Mouse (Mus musculus): ENCODE measurements around the gene Atp6v0a2. TPM values are rescaled to one million over a fixed set of nuclear protein-coding genes. Genes with fewer than 3 reads are reported as not detected.

Atp6v0a2 gene
- total RNA-seq, 1 experiment, result 24.5 TPM

DNA sequence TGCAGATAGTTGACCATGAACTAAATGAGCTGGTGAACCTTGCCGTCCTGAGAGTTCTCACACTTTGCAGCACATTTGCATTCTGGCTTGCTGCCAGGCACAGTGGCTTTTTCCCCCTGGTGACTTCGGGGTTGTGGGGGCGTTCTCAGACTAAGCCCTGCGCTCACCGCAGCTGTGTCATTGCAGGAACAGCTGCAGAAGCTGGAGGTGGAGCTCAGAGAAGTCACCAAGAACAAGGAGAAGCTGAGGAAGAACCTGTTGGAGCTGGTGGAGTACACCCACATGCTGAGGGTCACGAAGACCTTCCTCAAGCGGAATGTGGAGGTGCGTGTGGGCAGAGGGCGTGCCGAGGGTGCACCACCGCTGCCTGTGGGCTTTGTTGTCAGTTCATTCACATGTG lies 8.9 kb downstream of the Atp6v0a2 start:
- in situ Hi-C loops (cut with MboI; ENCODE audit: low sequenced_read_pairs in 2 of 2, unreplicated experiment in 2 of 2), result no loop called here

DNA sequence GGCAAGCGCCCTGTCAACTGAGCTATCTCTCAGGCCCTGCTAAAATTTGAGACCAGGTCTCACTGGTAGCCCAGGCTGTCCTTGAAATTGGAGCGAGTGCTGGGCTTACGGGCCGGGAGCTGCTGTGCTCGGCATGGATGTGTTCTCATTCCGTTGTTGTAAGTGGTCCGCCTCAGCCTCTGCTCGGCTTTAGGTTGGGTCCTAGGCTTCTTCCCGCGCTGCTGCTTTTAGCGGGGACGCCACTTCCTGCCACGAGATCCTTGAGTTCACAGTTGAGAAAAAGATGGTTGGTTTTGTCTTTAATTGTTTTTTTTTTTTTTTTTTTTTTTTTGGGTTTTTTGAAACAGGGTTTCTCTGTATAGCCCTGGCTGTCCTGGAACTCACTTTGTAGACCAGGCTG lies 9.5 kb downstream of the Atp6v0a2 start:
- no peak for TF ChIP-seq HCFC1 (IDR thresholded peaks at IDR 0.05; ENCODE audit: borderline replicate concordance, insufficient read depth, low read length)
- no peak for TF ChIP-seq ZC3H11A (IDR thresholded peaks at IDR 0.05; ENCODE audit: borderline replicate concordance, low read depth, low read length)
- TF ChIP-seq ZNF384 (IDR thresholded peaks at IDR 0.05; ENCODE audit: low read depth, low read length), result no peak
- no peak for TF ChIP-seq MAFK (IDR thresholded peaks at IDR 0.05; ENCODE audit: insufficient read depth, low read depth, low read length)
- no peak for TF ChIP-seq CHD2 (IDR thresholded peaks at IDR 0.05; ENCODE audit: low read depth, low read length)
- Histone ChIP-seq H3K4me1 (ENCODE audit: control insufficient read depth in 2 of 2, insufficient read depth in 2 of 2, low read length in 2 of 2, poor library complexity in 1 of 2) (no peaks in the 10 kb centered on the region), H3K27ac (ENCODE audit: insufficient read depth, low read depth, low read length, poor library complexity, severe bottlenecking) (no peak overlapping the region), H3K9ac (ENCODE audit: insufficient read depth, low read depth, low read length, poor library complexity, severe bottlenecking) (no peak overlapping the region), H3K9me3 (ENCODE audit: control insufficient read depth, insufficient read depth, low read depth, low read length) (no peaks in the 10 kb centered on the region), H3K4me3 (ENCODE audit: insufficient read depth in 1 of 2, low read depth in 1 of 2, low read length in 2 of 2, poor library complexity in 1 of 2, severe bottlenecking in 1 of 2) (no peak overlapping the region), H3K36me3 (ENCODE audit: control insufficient read depth, insufficient read depth, low read length, poor library complexity, severe bottlenecking) (peaks cover 27% of the 10 kb centered on the region; the same call in 1 of the 2 replicates)
- in situ Hi-C loops (cut with MboI; ENCODE audit: low sequenced_read_pairs in 2 of 2, unreplicated experiment in 2 of 2), result no loop called here
- no peak for DNase-seq (ENCODE audit: low read depth, low spot score)

More for the DNA sequence above, 8.9 kb downstream of the Atp6v0a2 start:
- H3K36me3 ChIP-seq (ENCODE audit: control insufficient read depth, insufficient read depth, low read length, poor library complexity, severe bottlenecking), result peaks cover 27% of the 10 kb centered on the region; the same call in 1 of the 2 replicates
- no peak overlapping the region for H3K27ac ChIP-seq (ENCODE audit: insufficient read depth, low read depth, low read length, poor library complexity, severe bottlenecking)
- H3K4me3 ChIP-seq (ENCODE audit: insufficient read depth in 1 of 2, low read depth in 1 of 2, low read length in 2 of 2, poor library complexity in 1 of 2, severe bottlenecking in 1 of 2), result no peak overlapping the region
- TF ChIP-seq ZC3H11A (IDR thresholded peaks at IDR 0.05; ENCODE audit: borderline replicate concordance, low read depth, low read length) (no peak), CHD2 (IDR thresholded peaks at IDR 0.05; ENCODE audit: low read depth, low read length) (no peak), HCFC1 (IDR thresholded peaks at IDR 0.05; ENCODE audit: borderline replicate concordance, insufficient read depth, low read length) (no peak), MAFK (IDR thresholded peaks at IDR 0.05; ENCODE audit: insufficient read depth, low read depth, low read length) (no peak), ZNF384 (IDR thresholded peaks at IDR 0.05; ENCODE audit: low read depth, low read length) (no peak)
- H3K4me1 ChIP-seq (ENCODE audit: control insufficient read depth in 2 of 2, insufficient read depth in 2 of 2, low read length in 2 of 2, poor library complexity in 1 of 2), result no peaks in the 10 kb centered on the region
- H3K9me3 ChIP-seq (ENCODE audit: control insufficient read depth, insufficient read depth, low read depth, low read length), result no peaks in the 10 kb centered on the region
- no peak for DNase-seq (ENCODE audit: low read depth, low spot score)
- no peak overlapping the region for H3K9ac ChIP-seq (ENCODE audit: insufficient read depth, low read depth, low read length, poor library complexity, severe bottlenecking)

DNA sequence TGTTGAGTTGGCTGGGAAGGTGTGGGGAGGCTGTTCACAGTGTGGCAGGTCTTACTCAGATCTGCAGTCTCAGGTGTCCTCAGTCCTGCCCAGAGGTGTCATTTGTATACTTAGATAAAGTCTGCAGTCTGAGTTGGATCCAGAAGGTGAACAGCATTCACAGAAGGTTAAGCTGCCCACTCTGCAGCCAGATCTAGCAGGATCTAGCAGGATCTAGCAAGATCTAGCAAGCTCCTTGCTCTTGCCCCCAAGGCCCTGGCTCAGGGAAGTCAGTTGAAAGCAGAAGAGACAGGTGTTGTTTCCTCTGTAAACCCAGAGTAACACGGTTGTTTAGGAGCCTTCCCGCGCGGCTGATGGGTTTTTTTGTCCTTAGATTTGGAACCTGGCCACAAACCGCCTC lies 85.4 kb downstream of the Atp6v0a2 start:
- in situ Hi-C loops (cut with MboI; ENCODE audit: low sequenced_read_pairs in 2 of 2, unreplicated experiment in 2 of 2), result no loop called here
- no peak for TF ChIP-seq ZNF384 (IDR thresholded peaks at IDR 0.05; ENCODE audit: low read depth, low read length)
- Histone ChIP-seq H3K27ac (ENCODE audit: insufficient read depth, low read depth, low read length, poor library complexity, severe bottlenecking) (no peak overlapping the region), H3K9me3 (ENCODE audit: control insufficient read depth, insufficient read depth, low read depth, low read length) (no peaks in the 10 kb centered on the region), H3K4me1 (ENCODE audit: control insufficient read depth in 2 of 2, insufficient read depth in 2 of 2, low read length in 2 of 2, poor library complexity in 1 of 2) (no peaks in the 10 kb centered on the region; a peak in 1 of 4 replicates), H3K9ac (ENCODE audit: insufficient read depth, low read depth, low read length, poor library complexity, severe bottlenecking) (no peak overlapping the region), H3K4me3 (ENCODE audit: insufficient read depth in 1 of 2, low read depth in 1 of 2, low read length in 2 of 2, poor library complexity in 1 of 2, severe bottlenecking in 1 of 2) (no peak overlapping the region), H3K36me3 (ENCODE audit: control insufficient read depth, insufficient read depth, low read length, poor library complexity, severe bottlenecking) (peaks cover 20% of the 10 kb centered on the region; the same call in 1 of the 2 replicates)
- DNase-seq (ENCODE audit: low read depth, low spot score), result no peak

DNA sequence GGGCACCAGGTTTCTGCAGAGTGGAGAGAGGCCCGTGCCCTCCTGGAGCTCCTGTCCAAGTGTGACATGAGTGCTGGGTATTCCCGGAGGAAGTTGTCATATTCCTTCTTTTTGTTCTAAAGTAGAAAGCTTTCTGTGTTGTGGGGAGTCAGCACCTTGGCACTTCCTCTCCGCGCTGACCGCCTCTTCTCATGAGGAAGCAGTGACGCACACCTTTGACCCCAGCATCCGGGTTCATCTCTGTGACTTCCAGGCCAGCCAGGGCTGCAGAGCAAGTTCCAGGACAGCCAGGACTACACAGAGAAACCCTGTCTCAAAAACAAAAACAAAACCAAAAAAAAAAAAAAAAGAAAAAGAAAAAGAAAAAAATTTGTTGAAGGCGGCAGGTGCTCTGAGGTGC lies 86.8 kb downstream of the Atp6v0a2 start:
- H3K9ac ChIP-seq (ENCODE audit: insufficient read depth, low read depth, low read length, poor library complexity, severe bottlenecking), result no peak overlapping the region

DNA sequence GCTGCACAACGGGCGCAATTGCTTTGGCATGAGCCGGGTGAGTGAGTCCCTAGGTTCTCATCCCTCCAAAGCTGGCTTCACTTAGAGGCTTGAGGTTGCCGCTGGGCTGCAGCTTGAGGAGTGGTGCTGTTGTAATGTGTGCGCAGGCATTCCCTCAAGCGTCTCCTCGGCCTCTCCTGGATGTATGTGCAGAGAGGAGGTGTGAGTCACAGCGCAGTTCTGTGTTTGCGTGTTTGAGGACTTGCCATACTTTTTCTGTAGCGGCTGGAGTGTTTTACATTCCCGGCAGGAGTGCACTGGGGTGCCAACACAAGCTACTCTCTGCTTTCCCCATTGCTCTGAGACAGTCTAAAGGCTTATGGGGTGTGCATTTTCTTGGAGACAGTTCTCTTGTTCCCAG lies 89.6 kb downstream of the Atp6v0a2 start:
- in situ Hi-C loops (cut with MboI; ENCODE audit: low sequenced_read_pairs in 2 of 2, unreplicated experiment in 2 of 2), result no loop called here
- Histone ChIP-seq H3K36me3 (ENCODE audit: control insufficient read depth, insufficient read depth, low read length, poor library complexity, severe bottlenecking) (peaks cover 27% of the 10 kb centered on the region; the same call in 1 of the 2 replicates), H3K9ac (ENCODE audit: insufficient read depth, low read depth, low read length, poor library complexity, severe bottlenecking) (no peak overlapping the region), H3K4me1 (ENCODE audit: control insufficient read depth in 2 of 2, insufficient read depth in 2 of 2, low read length in 2 of 2, poor library complexity in 1 of 2) (no peaks in the 10 kb centered on the region), H3K9me3 (ENCODE audit: control insufficient read depth, insufficient read depth, low read depth, low read length) (no peaks in the 10 kb centered on the region), H3K4me3 (ENCODE audit: insufficient read depth in 1 of 2, low read depth in 1 of 2, low read length in 2 of 2, poor library complexity in 1 of 2, severe bottlenecking in 1 of 2) (no peak overlapping the region), H3K27ac (ENCODE audit: insufficient read depth, low read depth, low read length, poor library complexity, severe bottlenecking) (no peak overlapping the region)
- TF ChIP-seq HCFC1 (IDR thresholded peaks at IDR 0.05; ENCODE audit: borderline replicate concordance, insufficient read depth, low read length) (no peak), ZC3H11A (IDR thresholded peaks at IDR 0.05; ENCODE audit: borderline replicate concordance, low read depth, low read length) (no peak), ZNF384 (IDR thresholded peaks at IDR 0.05; ENCODE audit: low read depth, low read length) (no peak), CHD2 (IDR thresholded peaks at IDR 0.05; ENCODE audit: low read depth, low read length) (no peak), MAFK (IDR thresholded peaks at IDR 0.05; ENCODE audit: insufficient read depth, low read depth, low read length) (no peak)
- DNase-seq (ENCODE audit: low read depth, low spot score), result no peak

More for the DNA sequence above, 86.8 kb downstream of the Atp6v0a2 start:
- Histone ChIP-seq H3K36me3 (ENCODE audit: control insufficient read depth, insufficient read depth, low read length, poor library complexity, severe bottlenecking) (peaks cover 30% of the 10 kb centered on the region; the same call in 1 of the 2 replicates), H3K27ac (ENCODE audit: insufficient read depth, low read depth, low read length, poor library complexity, severe bottlenecking) (no peak overlapping the region), H3K4me1 (ENCODE audit: control insufficient read depth in 2 of 2, insufficient read depth in 2 of 2, low read length in 2 of 2, poor library complexity in 1 of 2) (no peaks in the 10 kb centered on the region; a peak in 1 of 4 replicates), H3K9me3 (ENCODE audit: control insufficient read depth, insufficient read depth, low read depth, low read length) (no peaks in the 10 kb centered on the region), H3K4me3 (ENCODE audit: insufficient read depth in 1 of 2, low read depth in 1 of 2, low read length in 2 of 2, poor library complexity in 1 of 2, severe bottlenecking in 1 of 2) (no peak overlapping the region)
- no peak for DNase-seq (ENCODE audit: low read depth, low spot score)
- in situ Hi-C loops (cut with MboI; ENCODE audit: low sequenced_read_pairs in 2 of 2, unreplicated experiment in 2 of 2), result no loop called here
- no peak for TF ChIP-seq MAFK (IDR thresholded peaks at IDR 0.05; ENCODE audit: insufficient read depth, low read depth, low read length)
- no peak for TF ChIP-seq ZC3H11A (IDR thresholded peaks at IDR 0.05; ENCODE audit: borderline replicate concordance, low read depth, low read length)
- no peak for TF ChIP-seq ZNF384 (IDR thresholded peaks at IDR 0.05; ENCODE audit: low read depth, low read length)
- no peak for TF ChIP-seq CHD2 (IDR thresholded peaks at IDR 0.05; ENCODE audit: low read depth, low read length)
- TF ChIP-seq HCFC1 (IDR thresholded peaks at IDR 0.05; ENCODE audit: borderline replicate concordance, insufficient read depth, low read length), result no peak

Measured in ES-E14 (cell line).